Mouse (Mus musculus) small intestine, adult 2 months (tissue): ENCODE data around the gene Fsip1.

Experiments used
- CTCF ChIP-seq: fragments of 200-500 bp; IDR thresholded peaks from 2 replicates; pipeline ENCODE4 v1.5.1; 2012; ENCODE audit warnings: low read depth, mild to moderate bottlenecking, control low read depth, inconsistent platforms, low read length, moderate library complexity, mixed read lengths; ENCODE audit not compliant: insufficient replicate concordance, insufficient read length; ENCODE audit errors: extremely low read depth
- POLR2A ChIP-seq: fragments of 200-500 bp; IDR thresholded peaks from 2 replicates; pipeline ENCODE4 v1.6.1; 2012; ENCODE audit warnings: low read depth, mild to moderate bottlenecking, control low read depth, inconsistent platforms, low read length, moderate library complexity

- peak; percentile 69; the same call in 1 of the 2 replicates for TF ChIP-seq CTCF
- TF ChIP-seq POLR2A, result no peak
Observed at GRCm38 (mm10) chr2:118245914-118246313, 10.9 kb downstream of the Fsip1 start.
